In the genomic region with DNA sequence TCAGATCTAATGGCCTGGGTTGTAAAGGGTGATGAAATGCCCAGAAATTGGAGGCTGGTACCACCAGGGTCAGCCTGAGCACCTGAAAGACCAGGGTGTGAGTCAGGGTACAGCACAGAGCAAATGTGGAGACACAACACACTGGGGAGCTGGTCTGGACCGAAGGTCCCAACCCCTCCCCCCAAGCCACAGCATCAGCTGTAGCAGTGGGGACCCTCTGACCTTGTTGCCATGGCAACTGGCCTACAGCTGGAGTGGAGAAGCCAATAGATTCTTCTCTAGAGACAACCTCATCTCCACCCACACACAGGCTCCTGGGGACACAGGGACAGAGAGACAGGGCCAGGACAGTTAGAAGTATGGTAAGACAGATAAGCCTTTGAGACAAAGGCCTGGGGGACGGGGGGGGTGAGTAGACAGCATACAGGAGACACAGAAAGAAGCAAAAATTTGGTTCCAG, we compare ENCODE assay signal across 8 mouse cellular contexts. TPM values are rescaled to one million over a fixed set of nuclear protein-coding genes. Genes with fewer than 3 reads are reported as not detected.
DNase-seq lines count a peak whose midpoint lies in the region; ATAC-seq and TF ChIP-seq lines count a peak whose summit lies in the region.

No protein-coding gene starts in this region.

- H3K4me1 ChIP-seq in kidney, adult 2 months (ENCODE audit: control insufficient read depth, insufficient read depth, low read length), result no peaks in the 10 kb centered on the region; the same call in 1 of the 2 replicates
- peaks cover 20% of the 10 kb centered on the region for H3K4me1 ChIP-seq in embryonic facial prominence, embryonic 12.5 days
- peaks cover 54% of the 10 kb centered on the region for H3K4me1 ChIP-seq in limb, embryonic 10.5 days
- H3K4me1 ChIP-seq in neural tube, embryonic 15.5 days, result peaks cover 44% of the 10 kb centered on the region

- no peak overlapping the region for H3K4me3 ChIP-seq in kidney, adult 2 months (ENCODE audit: insufficient read depth, low read depth, low read length)
- no peak overlapping the region for H3K4me3 ChIP-seq in embryonic facial prominence, embryonic 12.5 days
- peak overlapping the region; percentile 19 for H3K4me3 ChIP-seq in limb, embryonic 10.5 days
- no peak overlapping the region for H3K4me3 ChIP-seq in neural tube, embryonic 15.5 days (replicated peaks)

- H3K4me2 ChIP-seq in embryonic facial prominence, embryonic 12.5 days (replicated peaks), result 0 out of 2 replicates have a peak overlapping the region, but pooled peaks have one; percentile 1
- H3K4me2 ChIP-seq in neural tube, embryonic 15.5 days, result peak overlapping the region; percentile 41

- peak; percentile 11 for DNase-seq in kidney, adult 2 months
- no peak for DNase-seq in kidney, adult 18-20 months
- DNase-seq in limb, embryonic 10.5 days (ENCODE audit: low spot score), result no peak
- DNase-seq in left cerebral cortex, adult 9 months (ENCODE audit: low spot score in 2 of 2), result no peak
- DNase-seq in urinary bladder, postnatal 36 days (ENCODE audit: low spot score in 2 of 2), result no peak

- no peaks in the 10 kb centered on the region for H3K27me3 ChIP-seq in kidney, adult 2 months (replicated peaks; ENCODE audit: control insufficient read depth, insufficient read depth, low read length)
- peaks cover 39% of the 10 kb centered on the region for H3K27me3 ChIP-seq in embryonic facial prominence, embryonic 12.5 days
- peaks cover 49% of the 10 kb centered on the region for H3K27me3 ChIP-seq in limb, embryonic 10.5 days (ENCODE audit: low read depth, poor library complexity, severe bottlenecking)
- no peaks in the 10 kb centered on the region for H3K27me3 ChIP-seq in neural tube, embryonic 15.5 days (replicated peaks)

- TF ChIP-seq POLR2A in kidney, adult 2 months (IDR thresholded peaks at IDR 0.05; ENCODE audit: low read depth, low read length), result no peak

- no peak for ATAC-seq in embryonic facial prominence, embryonic 12.5 days (ENCODE audit: insufficient number of reproducible peaks, insufficient read depth, low FRiP score, low TSS enrichment)
- ATAC-seq in neural tube, embryonic 15.5 days (ENCODE audit: low FRiP score), result peak; percentile 29
- ATAC-seq in cerebellum, adult (ENCODE audit: insufficient number of reproducible peaks, low FRiP score, low TSS enrichment), result no peak

- H3K9me3 ChIP-seq in embryonic facial prominence, embryonic 12.5 days, result no peaks in the 10 kb centered on the region
- H3K9me3 ChIP-seq in limb, embryonic 10.5 days (replicated peaks), result no peaks in the 10 kb centered on the region
- no peaks in the 10 kb centered on the region for H3K9me3 ChIP-seq in neural tube, embryonic 15.5 days (replicated peaks)

- H3K9ac ChIP-seq in embryonic facial prominence, embryonic 12.5 days, result no peak overlapping the region
- H3K9ac ChIP-seq in neural tube, embryonic 15.5 days (replicated peaks), result peak overlapping the region; percentile 26

- H3K27ac ChIP-seq in kidney, adult 2 months (ENCODE audit: insufficient read depth, low read depth, low read length), result no peak overlapping the region
- H3K27ac ChIP-seq in embryonic facial prominence, embryonic 12.5 days, result peak overlapping the region; percentile 24
- peak overlapping the region; percentile 75 for H3K27ac ChIP-seq in limb, embryonic 10.5 days
- peak overlapping the region; percentile 86 for H3K27ac ChIP-seq in neural tube, embryonic 15.5 days (replicated peaks)

- H3K36me3 ChIP-seq in kidney, adult 2 months (ENCODE audit: control insufficient read depth, insufficient read depth, low read length), result no peaks in the 10 kb centered on the region
- H3K36me3 ChIP-seq in embryonic facial prominence, embryonic 12.5 days, result no peaks in the 10 kb centered on the region
- peaks cover 5% of the 10 kb centered on the region; the same call in 1 of the 2 replicates for H3K36me3 ChIP-seq in limb, embryonic 10.5 days
- peaks cover 6% of the 10 kb centered on the region; the same call in 1 of the 2 replicates for H3K36me3 ChIP-seq in neural tube, embryonic 15.5 days

- 42% methylated on average over 2 of the region's 2 CpGs for WGBS in kidney, adult 2 months
- 13% methylated on average over 2 of the region's 2 CpGs for WGBS in embryonic facial prominence, embryonic 12.5 days
- 22% methylated on average over 2 of the region's 2 CpGs for WGBS in limb, embryonic 10.5 days
- WGBS in neural tube, embryonic 15.5 days, result 5% methylated on average over 2 of the region's 2 CpGs

- TF ChIP-seq CTCF in kidney, adult 2 months (conservative IDR thresholded peaks at IDR 0.05; ENCODE audit: insufficient read depth, insufficient read length, low read depth, low read length), result no peak

RNA-seq across cellular contexts. Expression of a gene that starts 7.4 kb away (rescaled TPM):
- polyA plus RNA-seq in kidney, adult 2 months (2012; rRNA removed), result 3.1 and 5.5 TPM in 2 replicates
- 4.5 and 5.2 TPM in 2 replicates for polyA plus RNA-seq in embryonic facial prominence, embryonic 12.5 days (2016; fragmentation: Nextera tagmentation; extraction: Ambion mirVana)
- polyA plus RNA-seq in limb, embryonic 10.5 days (2016; fragmentation: Nextera tagmentation; extraction: Ambion mirVana), result 15.0 and 19.3 TPM in 2 replicates
- polyA plus RNA-seq in neural tube, embryonic 15.5 days (2015; fragmentation: Nextera tagmentation; extraction: Ambion mirVana), result 12.7 and 18.2 TPM in 2 replicates

RNA-seq across cellular contexts. Expression of a gene that starts 20.6 kb away (rescaled TPM):
- polyA plus RNA-seq in kidney, adult 2 months (2012; rRNA removed), result 11.4 and 12.4 TPM in 2 replicates
- polyA plus RNA-seq in embryonic facial prominence, embryonic 12.5 days (2016; fragmentation: Nextera tagmentation; extraction: Ambion mirVana), result 6.7 and 7.6 TPM in 2 replicates
- polyA plus RNA-seq in limb, embryonic 10.5 days (2016; fragmentation: Nextera tagmentation; extraction: Ambion mirVana), result 8.4 and 8.9 TPM in 2 replicates
- polyA plus RNA-seq in neural tube, embryonic 15.5 days (2015; fragmentation: Nextera tagmentation; extraction: Ambion mirVana), result 9.3 and 10.6 TPM in 2 replicates

RNA-seq across cellular contexts. Expression of a gene that starts 47.9 kb away (rescaled TPM):
- 0.76 and 0.89 TPM in 2 replicates for polyA plus RNA-seq in kidney, adult 2 months (2012; rRNA removed)
- polyA plus RNA-seq in embryonic facial prominence, embryonic 12.5 days (2016; fragmentation: Nextera tagmentation; extraction: Ambion mirVana), result 0.36 and 0.47 TPM in 2 replicates
- polyA plus RNA-seq in limb, embryonic 10.5 days (2016; fragmentation: Nextera tagmentation; extraction: Ambion mirVana), result 1.4 and 2.1 TPM in 2 replicates
- polyA plus RNA-seq in neural tube, embryonic 15.5 days (2015; fragmentation: Nextera tagmentation; extraction: Ambion mirVana), result 4.0 and 4.8 TPM in 2 replicates

RNA-seq across cellular contexts. Expression of a gene that starts 49.5 kb away (rescaled TPM):
- polyA plus RNA-seq in kidney, adult 2 months (2012; rRNA removed), result 112 and 117 TPM in 2 replicates
- polyA plus RNA-seq in embryonic facial prominence, embryonic 12.5 days (2016; fragmentation: Nextera tagmentation; extraction: Ambion mirVana), result 44.6 and 46.2 TPM in 2 replicates
- polyA plus RNA-seq in limb, embryonic 10.5 days (2016; fragmentation: Nextera tagmentation; extraction: Ambion mirVana), result 56.6 and 56.7 TPM in 2 replicates
- 49.4 and 52.2 TPM in 2 replicates for polyA plus RNA-seq in neural tube, embryonic 15.5 days (2015; fragmentation: Nextera tagmentation; extraction: Ambion mirVana)
